Mouse (Mus musculus) bone marrow, adult 2 months (tissue): ENCODE data around the gene Itgal. TPM values are rescaled to one million over a fixed set of nuclear protein-coding genes. Genes with fewer than 3 reads are reported as not detected.
A peak's percentile ranks its signal among the peaks of the same experiment; 100 is the strongest.
"Not testable (repeated sequence)": the region's sequence is repeated elsewhere in the genome, so short reads cannot be mapped to it uniquely, and the experiment has no call there.

Experiments used
- H3K27ac ChIP-seq: fragments of 200-500 bp; 2 replicates; pipeline ENCODE4 v1.5.1; 2012; ENCODE audit warnings: low read depth, mild to moderate bottlenecking, control low read depth, inconsistent platforms, low read length; ENCODE audit not compliant: control insufficient read depth, poor library complexity, insufficient read depth
- H3K4me1 ChIP-seq: fragments of 200-500 bp; 2 replicates; pipeline ENCODE4 v1.6.1; 2011; ENCODE audit warnings: low read length; ENCODE audit not compliant: control insufficient read depth, insufficient read depth
- H3K4me3 ChIP-seq: fragments of 200-500 bp; replicated peaks from 2 replicates; pipeline ENCODE3; 2011; ENCODE audit warnings: mild to moderate bottlenecking, low read depth, low read length, control low read depth; ENCODE audit not compliant: control insufficient read depth
- CTCF ChIP-seq: fragments of 200-500 bp; IDR thresholded peaks from 2 replicates; pipeline ENCODE4 v1.5.1; 2011; ENCODE audit warnings: low read length, control low read depth; ENCODE audit not compliant: control insufficient read depth, insufficient read depth
- POLR2A ChIP-seq: fragments of 200-500 bp; IDR thresholded peaks from 2 replicates; pipeline ENCODE4 v1.6.1; 2011; ENCODE audit warnings: low read depth, mild to moderate bottlenecking, control low read depth, low read length, borderline replicate concordance; ENCODE audit not compliant: control insufficient read depth
- WGBS: fragments of 180-500 bp; shearing (Covaris S2); methylation state at CpG from one replicate; pipeline ENCODE4 v1.1.7; 2018; 5-methylcytosine and 5-hydroxymethylcytosine counted together
- polyA plus RNA-seq: library from polyadenylated mRNA; stranded (reverse); fragments of >200 nt; gene quantifications from 2 replicates; pipeline ENCODE4 v1.2.4, GENCODE M21; 2011; ENCODE audit warnings: low replicate concordance; ENCODE audit not compliant: missing spikeins, insufficient read depth, insufficient read length

The Itgal gene
- 11.9 and 51.9 TPM in 2 replicates for polyA plus RNA-seq

DNA sequence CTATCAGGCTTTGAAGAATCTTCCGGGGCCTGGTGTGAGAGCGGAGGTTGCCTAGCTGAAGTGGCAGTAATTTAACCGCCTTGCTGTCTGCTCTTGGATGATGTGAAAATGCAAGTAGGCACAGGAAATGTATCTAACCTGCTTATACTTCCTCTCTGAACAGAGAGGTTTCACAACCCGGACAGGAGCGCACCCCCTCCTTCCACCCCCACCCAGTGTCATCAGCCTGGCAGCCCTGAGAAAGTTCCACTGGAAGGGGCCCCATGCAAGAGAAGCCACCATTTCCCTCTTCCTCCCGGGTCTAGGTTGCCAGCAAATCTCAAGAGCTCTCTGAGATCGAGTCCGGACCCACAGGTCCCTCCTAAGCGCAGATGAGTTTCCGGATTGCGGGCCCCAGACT lies at the start of gene Itgal:
Gene Itgal, plus strand, starts transcription at position 163 of the 400 bp plus-strand sequence.
- H3K4me1 ChIP-seq, result no peaks in the 10 kb centered on the region; the same call in 1 of the 2 replicates
- peak within 1 kb of the TSS; percentile 92 for H3K27ac ChIP-seq
- peak within 1 kb of the TSS; percentile 75 for H3K4me3 ChIP-seq
- WGBS, result 1% methylated on average over 11 of the region's 11 CpGs
- TF ChIP-seq CTCF, result no peak
- peak; percentile 48; the same call in 1 of the 2 replicates for TF ChIP-seq POLR2A

GRCm38 (mm10) chr7:127250511-127250910 lies 45.5 kb upstream of the Itgal start:
- WGBS, result 85% methylated on average over 8 of the region's 8 CpGs
- H3K4me3 ChIP-seq, H3K4me1 ChIP-seq, H3K27ac ChIP-seq: not testable (repeated sequence)

GRCm38 (mm10) chr7:127252414-127252813 lies 43.6 kb upstream of the Itgal start:
- Histone ChIP-seq H3K4me1 (peaks cover 5% of the 10 kb centered on the region), H3K27ac (no peak overlapping the region), H3K4me3 (no peak overlapping the region)
- WGBS, result 38% methylated on average over 2 of the region's 2 CpGs
- TF ChIP-seq CTCF (peak; percentile 34), POLR2A (no peak)

GRCm38 (mm10) chr7:127253341-127253740 lies 42.7 kb upstream of the Itgal start:
- TF ChIP-seq CTCF (no peak), POLR2A (no peak)
- H3K4me3 ChIP-seq, result peak overlapping the region; percentile 98
- H3K27ac ChIP-seq, result peak overlapping the region; percentile 98
- WGBS, result 58% methylated on average over 6 of the region's 6 CpGs
- peaks cover 8% of the 10 kb centered on the region for H3K4me1 ChIP-seq

DNA sequence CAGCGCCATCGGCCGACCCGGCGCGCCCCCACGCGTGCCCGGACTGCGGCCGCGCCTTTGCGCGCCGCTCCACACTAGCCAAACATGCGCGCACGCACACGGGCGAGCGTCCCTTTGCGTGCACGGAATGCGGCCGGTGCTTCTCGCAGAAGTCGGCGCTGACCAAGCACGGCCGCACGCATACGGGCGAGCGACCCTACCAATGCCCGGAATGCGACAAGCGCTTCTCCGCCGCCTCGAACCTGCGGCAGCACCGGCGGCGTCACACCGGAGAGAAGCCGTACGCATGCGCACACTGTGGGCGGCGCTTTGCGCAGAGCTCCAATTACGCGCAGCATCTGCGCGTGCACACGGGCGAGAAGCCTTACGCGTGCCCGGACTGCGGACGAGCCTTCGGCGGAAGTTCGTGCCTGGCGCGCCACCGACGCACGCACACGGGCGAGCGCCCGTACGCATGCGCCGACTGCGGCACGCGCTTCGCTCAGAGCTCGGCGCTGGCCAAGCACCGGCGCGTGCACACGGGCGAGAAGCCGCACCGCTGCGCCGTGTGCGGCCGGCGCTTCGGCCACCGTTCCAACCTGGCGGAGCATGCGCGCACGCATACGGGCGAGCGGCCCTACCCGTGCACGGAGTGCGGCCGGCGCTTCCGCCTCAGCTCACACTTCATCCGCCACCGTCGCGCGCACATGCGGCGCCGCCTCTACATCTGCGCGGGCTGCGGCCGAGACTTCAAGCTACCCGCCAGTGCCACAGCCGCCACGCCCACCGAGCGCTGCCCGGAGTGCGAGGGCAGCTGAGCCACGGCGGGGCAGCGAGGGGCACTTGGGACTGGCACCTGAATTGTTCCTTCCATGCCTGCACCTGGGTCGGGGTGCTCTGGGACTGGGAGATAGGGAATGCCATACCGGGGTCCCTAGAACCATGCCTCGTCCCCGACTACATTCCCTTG lies 42.0 kb upstream of the Itgal start:
- peak; percentile 50; the same call in 1 of the 2 replicates for TF ChIP-seq POLR2A
- no peak for TF ChIP-seq CTCF
- H3K4me1 ChIP-seq, result peaks cover 8% of the 10 kb centered on the region
- under 1% methylated on average over 135 of the region's 136 CpGs for WGBS
- peak overlapping the region; percentile 98 for H3K27ac ChIP-seq
- H3K4me3 ChIP-seq, result peak overlapping the region; percentile 98

- Histone ChIP-seq H3K4me1 (peaks cover 8% of the 10 kb centered on the region), H3K27ac (peak overlapping the region; percentile 98; the same call in 1 of the 2 replicates), H3K4me3 (no peak overlapping the region)
- TF ChIP-seq CTCF, result no peak
- 13% methylated on average over 4 of the region's 4 CpGs for WGBS
These were observed 41.1 kb upstream of the Itgal start for GRCm38 (mm10) chr7:127255008-127255407.

DNA sequence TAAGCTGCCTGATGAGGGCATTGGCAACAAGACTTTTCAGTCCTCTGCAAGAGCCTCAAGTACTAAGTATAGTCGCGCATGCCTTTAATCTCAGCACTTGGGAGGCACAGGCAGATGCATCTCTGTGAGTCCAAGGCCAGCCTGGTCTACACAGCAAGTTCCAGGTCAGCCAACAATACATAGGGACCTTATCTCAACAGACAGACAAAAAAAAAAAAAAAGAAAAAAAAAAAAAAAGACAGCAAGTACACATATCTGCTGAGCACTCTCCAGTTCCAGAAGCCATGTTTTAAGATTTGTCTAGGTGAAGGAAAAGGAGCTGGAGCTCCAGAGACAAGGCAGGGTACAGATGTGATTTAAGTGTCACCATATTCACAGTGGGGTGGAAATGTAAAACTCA lies 40.1 kb upstream of the Itgal start:
- H3K4me3 ChIP-seq, result no peak overlapping the region
- H3K27ac ChIP-seq, result no peak overlapping the region
- peaks cover 8% of the 10 kb centered on the region for H3K4me1 ChIP-seq
- WGBS, result 56% methylated on average over 2 of the region's 2 CpGs
- TF ChIP-seq POLR2A (no peak), CTCF (no peak)

GRCm38 (mm10) chr7:127256518-127256917 lies 39.5 kb upstream of the Itgal start:
- H3K4me1 ChIP-seq, result peaks cover 8% of the 10 kb centered on the region
- WGBS, result 55% methylated on average over 5 of the region's 5 CpGs
- H3K27ac ChIP-seq, result no peak overlapping the region
- TF ChIP-seq POLR2A (no peak), CTCF (no peak)
- no peak overlapping the region for H3K4me3 ChIP-seq
